Mouse (Mus musculus): ENCODE data around the gene Glipr2.

- no peak for TF ChIP-seq EP300 (IDR thresholded peaks at IDR 0.05; ENCODE audit: insufficient read depth, low read depth, low read length)
- TF ChIP-seq CTCF (IDR thresholded peaks at IDR 0.05; ENCODE audit: low read depth, low read length), result no peak
Observed at GRCm38 (mm10) chr4:44016071-44016470, 58.9 kb downstream of the Glipr2 start.
